Mouse (Mus musculus) intestine, postnatal 0 days (tissue): ENCODE results near the gene Zfp764. TPM values are rescaled to one million over a fixed set of nuclear protein-coding genes. Genes with fewer than 3 reads are reported as not detected.
"Not testable (repeated sequence)": the region's sequence is repeated elsewhere in the genome, so short reads cannot be mapped to it uniquely, and the experiment has no call there.

ENCODE experiments used
- ATAC-seq: fragments of 200-750 bp; cut with Nextera tagmentation; 2 replicates; pipeline ENCODE4 v1.8.0; 2017; ENCODE audit warnings: mild to moderate bottlenecking, moderate TSS enrichment, moderate library complexity
- H3K27ac ChIP-seq: fragments of 300-500 bp; sonication (generic); 2 replicates; pipeline ENCODE4 v1.5.1; 2014; ENCODE audit warnings: mild to moderate bottlenecking, low read depth, low read length, moderate library complexity
- H3K27me3 ChIP-seq: fragments of 300-500 bp; sonication (generic); replicated peaks from 2 replicates; pipeline ENCODE4 v1.6.1; 2014; ENCODE audit warnings: low read length, mixed read lengths; ENCODE audit not compliant: control insufficient read depth, insufficient read depth
- H3K36me3 ChIP-seq: fragments of 300-500 bp; sonication (generic); 2 replicates; pipeline ENCODE4 v1.6.1; 2014; ENCODE audit warnings: mild to moderate bottlenecking, moderate library complexity; ENCODE audit not compliant: control insufficient read depth, insufficient read depth
- H3K4me1 ChIP-seq: fragments of 300-500 bp; sonication (generic); replicated peaks from 2 replicates; pipeline ENCODE4 v1.6.1; 2014; ENCODE audit warnings: antibody characterized with exemption, low read length, mixed read lengths; ENCODE audit not compliant: control insufficient read depth, insufficient read depth
- H3K4me2 ChIP-seq: fragments of 300-500 bp; sonication (generic); replicated peaks from 2 replicates; pipeline ENCODE4 v1.6.1; 2014; ENCODE audit warnings: low read depth, mild to moderate bottlenecking, moderate library complexity
- H3K4me3 ChIP-seq: fragments of 300-500 bp; sonication (generic); 2 replicates; pipeline ENCODE4 v1.5.1; 2014; ENCODE audit warnings: low read depth, low read length
- H3K9ac ChIP-seq: fragments of 300-500 bp; sonication (generic); 2 replicates; pipeline ENCODE4 v1.6.1; 2014; ENCODE audit warnings: mild to moderate bottlenecking, low read depth, low read length
- H3K9me3 ChIP-seq: fragments of 300-500 bp; sonication (generic); 2 replicates; pipeline ENCODE4 v1.6.1; 2016; ENCODE audit warnings: mixed run types; ENCODE audit not compliant: control insufficient read depth
- CTCF ChIP-seq: sonication (generic); IDR thresholded peaks from 2 replicates; pipeline ENCODE4 v1.5.1; 2016; ENCODE audit warnings: low read depth, mild to moderate bottlenecking, control low read depth, antibody characterized with exemption, moderate library complexity
- WGBS: fragments of 180-500 bp; shearing (Covaris S2); extraction: QIAGEN DNeasy Blood & Tissue Kit; methylation state at CpG from one replicate; pipeline ENCODE4 v1.1.7; 2014; 5-methylcytosine and 5-hydroxymethylcytosine counted together
- polyA plus RNA-seq: library from polyadenylated mRNA; unstranded; fragments of >200 nt; fragmentation: Nextera tagmentation; extraction: Ambion mirVana; gene quantifications from 2 replicates; pipeline ENCODE4 v1.2.1, GENCODE M21; 2015

Zfp764 gene
- polyA plus RNA-seq, 1 experiment from 2014 or later = 4.8 TPM

GRCm38 (mm10) chr7:127371213-127371612 is 35.4 kb downstream of the Zfp764 start:
- Histone ChIP-seq H3K27ac (no peak overlapping the region), H3K4me3 (no peak overlapping the region), H3K36me3 (peaks cover 12% of the 10 kb centered on the region; the same call in 1 of the 2 replicates), H3K4me1 (no peaks in the 10 kb centered on the region), H3K27me3 (no peaks in the 10 kb centered on the region), H3K4me2 (no peak overlapping the region), H3K9me3 (no peaks in the 10 kb centered on the region), H3K9ac (no peak overlapping the region)
- no peak for TF ChIP-seq CTCF
- WGBS = 75% methylated on average over 2 of the region's 2 CpGs
- ATAC-seq = no peak

- no peak for ATAC-seq
- H3K4me3 ChIP-seq = no peak overlapping the region
- WGBS = 72% methylated on average over 3 of the region's 3 CpGs
- H3K4me2 ChIP-seq = no peak overlapping the region
- H3K27me3 ChIP-seq = no peaks in the 10 kb centered on the region
- TF ChIP-seq CTCF = no peak
- no peak overlapping the region for H3K9ac ChIP-seq
- no peaks in the 10 kb centered on the region for H3K9me3 ChIP-seq
- H3K4me1 ChIP-seq = no peaks in the 10 kb centered on the region
- peak overlapping the region; percentile 60; the same call in 1 of the 2 replicates for H3K27ac ChIP-seq
- 0 out of 2 replicates have a peak, but pooled peaks cover 3% of the 10 kb centered on the region for H3K36me3 ChIP-seq
Measured at GRCm38 (mm10) chr7:127366249-127366648, 40.4 kb downstream of the Zfp764 start.

GRCm38 (mm10) chr7:127364166-127364565 is 42.5 kb downstream of the Zfp764 start:
- Histone ChIP-seq H3K4me3 (peak overlapping the region; percentile 36), H3K4me2 (peak overlapping the region; percentile 66), H3K36me3 (0 out of 2 replicates have a peak, but pooled peaks cover 3% of the 10 kb centered on the region), H3K27me3 (no peaks in the 10 kb centered on the region), H3K27ac (peak overlapping the region; percentile 78), H3K9me3 (no peaks in the 10 kb centered on the region), H3K9ac (no peak overlapping the region), H3K4me1 (0 out of 2 replicates have a peak, but pooled peaks cover 3% of the 10 kb centered on the region)
- no peak for TF ChIP-seq CTCF
- no peak for ATAC-seq
- 61% methylated on average over 4 of the region's 4 CpGs for WGBS

GRCm38 (mm10) chr7:127363475-127363921 is 43.1 kb downstream of the Zfp764 start:
- 6% methylated on average over 24 of the region's 24 CpGs for WGBS

GRCm38 (mm10) chr7:127362418-127362817 is 44.2 kb downstream of the Zfp764 start:
- not testable (repeated sequence) for H3K9ac ChIP-seq
- H3K4me3 ChIP-seq = peak overlapping the region; percentile 23
- H3K4me2 ChIP-seq = peak overlapping the region; percentile 45

More at GRCm38 (mm10) chr7:127363475-127363921, 43.1 kb downstream of the Zfp764 start:
- Histone ChIP-seq H3K27ac (peak overlapping the region; percentile 78), H3K4me2 (peak overlapping the region; percentile 66), H3K9ac (peak overlapping the region; percentile 58), H3K4me3 (peak overlapping the region; percentile 36), H3K36me3 (0 out of 2 replicates have a peak, but pooled peaks cover 3% of the 10 kb centered on the region), H3K4me1 (0 out of 2 replicates have a peak, but pooled peaks cover 3% of the 10 kb centered on the region), H3K27me3 (no peaks in the 10 kb centered on the region), H3K9me3 (no peaks in the 10 kb centered on the region)
- no peak for ATAC-seq
- TF ChIP-seq CTCF = no peak

GRCm38 (mm10) chr7:127361449-127361848 is 45.2 kb downstream of the Zfp764 start:
- 0 out of 2 replicates have a peak, but pooled peaks cover 3% of the 10 kb centered on the region for H3K4me1 ChIP-seq
- H3K27ac ChIP-seq = peak overlapping the region; percentile 67
- no peak overlapping the region for H3K4me3 ChIP-seq
- no peaks in the 10 kb centered on the region for H3K36me3 ChIP-seq
- H3K27me3 ChIP-seq = no peaks in the 10 kb centered on the region
- no peak for TF ChIP-seq CTCF
- H3K4me2 ChIP-seq = peak overlapping the region; percentile 39
- no peak overlapping the region; the same call in 1 of the 2 replicates for H3K9ac ChIP-seq
- H3K9me3 ChIP-seq = no peaks in the 10 kb centered on the region
- 19% methylated on average over 13 of the region's 13 CpGs for WGBS
- ATAC-seq = peak; percentile 91

More at GRCm38 (mm10) chr7:127362418-127362817, 44.2 kb downstream of the Zfp764 start:
- not testable (repeated sequence) for H3K9me3 ChIP-seq, H3K36me3 ChIP-seq, H3K4me1 ChIP-seq, ATAC-seq, H3K27me3 ChIP-seq, H3K27ac ChIP-seq
- peak; percentile 88 for TF ChIP-seq CTCF
- 21% methylated on average over 13 of the region's 13 CpGs for WGBS
